Mouse (Mus musculus): ENCODE measurements around the gene Borcs5.

DNA sequence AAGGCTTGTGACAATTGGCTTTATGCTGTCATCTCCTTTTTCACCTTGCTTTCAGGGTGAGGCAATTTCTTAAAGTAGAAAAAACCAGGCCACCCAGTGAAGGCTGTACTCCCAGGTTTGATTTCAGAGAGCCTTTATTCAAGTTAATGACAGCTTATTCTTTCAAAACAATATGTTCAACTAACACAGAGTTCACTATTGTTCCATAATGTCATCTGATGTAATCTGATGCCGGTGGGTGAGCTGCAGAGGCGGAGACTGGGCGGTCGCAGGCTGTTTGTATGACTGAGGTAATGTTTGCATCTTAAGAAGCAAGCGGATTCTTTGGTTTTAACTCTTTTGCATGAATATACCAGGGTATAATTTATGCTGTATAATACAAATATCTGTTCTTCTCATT lies 8.3 kb downstream of the Borcs5 start:
- TF ChIP-seq CTCF (IDR thresholded peaks at IDR 0.05) (no peak), EP300 (IDR thresholded peaks at IDR 0.05) (no peak)

All from lung, postnatal 0 days (tissue).